Mouse (Mus musculus) frontal cortex, postnatal 25 days (tissue): ENCODE measurements around the gene Slc38a10.

Experiments used
- DNase-seq, 2 experiments: peaks; one replicate each; pipeline ENCODE4 v3.0.0; 2022; ENCODE audit warnings: low spot score in 2 of 2

Gene Slc38a10

DNA sequence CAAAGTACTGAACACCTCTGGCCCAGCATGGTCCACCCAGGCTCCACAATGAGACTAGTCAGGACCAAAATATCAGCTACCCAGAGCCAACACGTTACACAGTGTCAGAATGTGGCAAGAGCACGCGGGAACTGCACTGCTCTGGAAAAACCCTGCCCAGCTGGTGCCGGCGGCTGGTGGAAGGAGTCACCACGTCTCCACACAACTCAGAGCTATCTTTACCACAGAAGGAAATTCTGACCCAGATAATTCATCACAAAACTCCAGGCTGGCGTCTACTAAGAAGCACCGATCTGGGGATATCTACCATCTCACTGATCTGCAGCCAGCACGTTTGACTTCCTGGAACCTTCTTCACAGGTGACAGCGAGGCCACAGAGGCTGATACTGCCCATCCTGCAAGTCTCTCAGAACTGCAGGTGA, 11.8 kb downstream of the Slc38a10 start:
- DNase-seq = no peak

DNA sequence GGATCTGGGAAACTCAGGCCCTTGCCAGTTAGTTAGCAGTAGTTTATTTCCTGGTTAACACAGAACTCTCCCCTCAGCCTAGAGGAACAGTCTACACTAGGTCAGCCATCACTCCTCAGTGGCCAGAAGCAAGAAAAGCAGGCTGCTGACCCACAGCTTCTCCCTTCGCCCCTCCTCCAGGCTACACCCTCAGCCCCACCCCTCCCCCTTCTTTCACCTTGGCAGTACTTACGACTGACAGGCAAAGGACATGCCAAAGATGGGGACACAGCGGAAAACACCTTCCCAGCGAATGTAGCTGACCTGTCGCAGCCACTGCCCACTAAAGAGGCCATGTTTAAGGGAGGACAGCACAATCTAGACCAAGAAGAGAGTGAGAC, 13.5 kb downstream of the Slc38a10 start:
- no peak for DNase-seq

DNA sequence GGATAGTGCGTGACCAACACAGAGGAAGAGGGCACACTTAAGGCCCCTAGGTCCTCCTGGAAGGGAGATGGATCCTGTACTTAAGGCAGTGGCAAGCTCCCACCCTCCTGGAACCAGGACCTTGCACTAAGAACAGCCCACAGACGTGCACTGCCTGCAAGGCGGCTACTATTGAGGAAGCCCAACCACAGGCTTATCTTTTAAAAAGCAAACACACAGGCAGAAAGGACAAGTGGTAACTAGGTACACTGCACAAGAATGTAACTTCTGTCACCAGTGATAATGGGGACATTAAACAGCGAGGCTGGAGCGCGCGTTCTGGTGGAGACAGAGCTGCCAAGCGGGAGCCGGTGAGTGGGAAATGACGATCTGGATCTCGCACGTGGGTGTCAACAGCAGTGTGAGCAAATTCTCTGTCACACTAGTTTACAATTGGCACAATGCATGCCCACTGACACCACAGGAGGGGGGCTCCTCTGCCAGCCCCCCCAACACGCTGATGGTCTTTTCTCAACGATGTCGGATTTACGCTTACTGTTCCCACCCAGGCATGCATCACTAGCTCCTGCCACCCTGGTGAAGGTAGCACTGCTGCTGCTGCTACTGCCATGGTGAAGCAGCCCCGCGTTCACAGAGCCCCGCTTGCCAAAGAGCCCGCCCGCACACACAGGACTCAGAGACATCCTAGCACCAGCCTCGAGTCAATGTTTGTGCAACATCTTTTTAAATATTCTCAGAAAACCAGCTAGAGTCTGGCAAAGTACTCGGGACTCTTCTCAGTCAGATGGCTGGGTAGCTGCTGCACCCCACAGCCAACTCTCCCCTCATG, 14.1 kb downstream of the Slc38a10 start:
- DNase-seq = peak; percentile 37 to 49

DNA sequence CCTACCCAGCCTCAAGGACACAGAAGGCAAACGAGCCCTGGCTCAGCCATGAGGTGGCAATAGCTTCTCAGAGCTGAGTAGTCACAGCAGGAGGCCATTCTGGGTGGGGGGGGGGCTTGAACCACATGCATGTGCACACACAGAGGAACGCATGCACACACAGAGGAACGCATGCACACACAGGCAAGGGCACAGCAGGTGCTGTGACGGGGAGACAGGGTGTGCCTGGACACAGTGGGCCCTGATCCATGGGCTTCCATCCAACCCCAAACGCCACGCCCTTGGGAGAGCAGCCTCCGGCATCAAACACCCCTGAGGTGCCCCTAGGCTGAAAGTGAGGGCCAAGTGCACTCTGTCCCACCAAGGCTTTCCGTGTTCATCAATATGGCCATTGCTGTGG, 15.0 kb downstream of the Slc38a10 start:
- DNase-seq = no peak

DNA sequence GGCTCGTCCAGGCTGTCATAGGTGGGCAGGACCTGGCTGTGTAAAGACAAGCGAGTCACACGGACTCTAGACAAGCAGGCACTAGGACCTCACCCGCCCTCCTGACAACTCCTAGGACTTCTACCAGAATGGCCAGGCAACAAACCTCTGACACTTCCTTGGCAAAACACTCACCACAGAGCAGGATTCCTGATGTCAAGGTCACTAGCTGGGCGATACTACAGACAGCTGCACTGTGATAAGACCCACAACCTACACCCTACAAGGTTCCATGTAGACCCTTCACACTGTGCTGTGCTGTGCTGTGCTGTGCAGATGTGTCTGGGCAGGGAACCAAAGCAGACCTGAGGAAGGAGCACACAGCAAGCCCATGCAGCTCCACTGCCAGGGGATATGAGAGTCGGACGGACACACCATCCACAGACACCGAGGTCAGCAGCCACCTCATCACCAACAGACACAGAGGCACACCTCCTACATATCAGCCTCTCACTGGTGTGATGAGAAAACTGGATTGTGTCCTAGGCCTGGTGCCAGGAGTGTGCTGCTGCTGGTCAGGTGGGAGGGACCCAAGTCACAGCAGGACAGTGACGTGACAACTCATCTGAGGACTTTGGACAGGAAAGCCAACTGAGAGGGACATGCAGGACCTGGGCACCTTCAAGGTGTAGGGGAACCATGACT, 16.2 kb downstream of the Slc38a10 start:
- no peak for DNase-seq

DNA sequence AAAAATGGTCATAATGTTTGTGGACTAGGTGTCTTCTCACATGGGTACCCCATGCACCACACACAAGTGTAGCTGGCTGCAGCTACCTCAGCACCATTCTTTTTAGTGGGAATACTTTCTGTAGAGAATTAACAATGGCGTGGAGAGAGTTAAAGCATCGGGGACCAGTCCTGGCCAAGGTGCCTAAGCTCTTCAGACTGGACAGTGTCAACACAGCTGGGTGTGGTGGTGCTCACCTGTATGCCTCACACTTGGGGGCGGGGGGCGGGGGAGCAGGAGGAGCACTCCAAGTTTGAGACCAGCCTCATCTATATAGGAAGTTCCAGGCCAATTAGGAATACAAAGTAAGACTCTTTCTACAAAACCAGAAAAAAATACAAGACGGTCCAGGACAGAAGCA, 17.0 kb downstream of the Slc38a10 start:
- no peak for DNase-seq

DNA sequence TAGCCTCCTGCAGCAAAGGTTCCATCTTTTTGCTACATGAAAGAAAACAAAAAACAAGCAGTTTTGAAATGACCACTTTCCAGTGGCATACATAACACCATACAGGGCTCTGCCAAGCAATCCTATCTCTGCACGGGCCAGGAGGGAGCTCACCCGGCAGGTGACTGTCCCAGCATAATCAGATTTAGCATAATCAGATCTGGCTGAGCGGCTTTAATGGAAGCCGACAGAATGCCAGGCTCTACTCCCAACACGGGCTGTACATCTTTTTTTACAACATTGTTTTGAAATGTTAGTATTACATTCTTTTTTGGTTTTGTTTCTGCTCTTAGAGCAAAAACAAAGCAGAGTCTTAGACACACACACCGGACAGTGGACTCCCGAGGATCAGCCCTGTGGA, 21.9 kb downstream of the Slc38a10 start:
- no peak for DNase-seq

DNA sequence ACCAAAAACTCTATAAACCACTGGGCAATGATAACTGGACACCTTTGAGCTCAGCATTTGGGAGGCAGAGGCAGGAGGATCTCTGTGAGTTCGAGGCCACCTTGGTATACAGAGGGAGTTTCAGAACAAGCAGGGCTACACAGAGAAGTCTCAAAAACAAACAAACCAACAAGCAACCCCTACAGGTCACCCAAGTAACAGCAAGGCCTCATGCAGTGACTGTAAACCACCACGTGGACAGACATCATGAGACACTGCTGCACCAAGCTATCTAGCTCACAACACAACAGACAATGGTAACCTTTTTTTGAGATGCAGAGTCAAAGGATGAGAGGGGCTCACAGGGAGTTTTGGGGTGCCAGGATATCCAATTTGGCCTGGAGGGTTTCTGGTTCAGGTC, 24.3 kb downstream of the Slc38a10 start:
- DNase-seq = no peak

DNA sequence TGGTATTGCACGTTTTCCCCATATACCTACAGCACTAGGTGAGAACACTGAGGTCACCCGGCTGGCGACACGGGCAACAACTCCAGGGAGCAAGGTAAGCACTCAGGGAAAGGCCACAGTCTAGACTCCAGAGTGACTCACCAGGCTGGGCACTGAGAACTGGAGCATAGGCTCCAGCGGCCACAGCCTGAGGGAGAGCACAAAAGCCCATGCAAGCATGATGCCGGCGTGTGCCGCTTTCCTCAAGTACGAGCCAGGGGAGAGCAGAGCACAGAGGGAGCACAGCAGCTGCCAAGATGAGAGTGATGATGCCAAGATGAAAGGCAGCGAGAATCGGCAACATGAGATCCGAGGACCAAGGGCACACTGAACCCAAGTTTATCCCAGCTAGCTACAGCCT, 29.0 kb downstream of the Slc38a10 start:
- no peak for DNase-seq

DNA sequence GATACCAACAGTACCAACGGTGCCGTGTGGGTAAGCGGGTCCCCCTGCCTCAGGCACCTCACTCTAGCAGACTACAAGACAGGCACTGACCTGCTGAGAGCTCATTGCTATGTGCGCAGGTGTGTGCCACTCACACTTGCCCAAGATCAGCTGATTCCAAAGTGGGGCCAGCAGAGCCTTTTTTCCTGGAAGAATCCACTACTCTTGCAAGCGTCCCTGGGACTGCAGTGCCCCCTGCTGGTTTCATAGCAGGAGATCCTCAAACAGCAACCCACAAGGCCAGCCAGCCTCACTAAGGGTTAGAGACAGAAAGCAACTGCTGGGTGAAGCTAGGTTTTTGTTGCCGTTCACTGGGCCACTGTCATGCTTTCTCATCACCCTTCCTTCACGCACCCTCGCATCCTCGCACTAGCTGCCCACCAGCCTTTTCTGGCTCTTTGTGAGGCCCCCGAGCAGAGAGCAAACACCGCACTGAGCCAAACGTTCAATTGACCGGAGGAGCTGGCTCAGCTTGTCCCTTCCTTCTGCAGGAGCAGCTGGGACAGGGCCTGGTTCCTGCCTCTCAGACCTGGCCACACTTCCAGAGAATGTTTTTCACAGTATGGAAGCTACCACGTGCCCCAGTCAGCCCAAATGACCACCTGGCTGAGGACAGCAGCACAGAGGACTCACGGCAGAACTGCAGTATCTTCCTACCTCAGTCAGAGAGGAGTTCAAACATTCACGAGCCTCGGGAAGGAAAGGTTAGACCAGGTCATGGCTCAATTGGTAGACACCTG, 30.3 kb downstream of the Slc38a10 start:
- DNase-seq = peak; percentile 58 to 63

DNA sequence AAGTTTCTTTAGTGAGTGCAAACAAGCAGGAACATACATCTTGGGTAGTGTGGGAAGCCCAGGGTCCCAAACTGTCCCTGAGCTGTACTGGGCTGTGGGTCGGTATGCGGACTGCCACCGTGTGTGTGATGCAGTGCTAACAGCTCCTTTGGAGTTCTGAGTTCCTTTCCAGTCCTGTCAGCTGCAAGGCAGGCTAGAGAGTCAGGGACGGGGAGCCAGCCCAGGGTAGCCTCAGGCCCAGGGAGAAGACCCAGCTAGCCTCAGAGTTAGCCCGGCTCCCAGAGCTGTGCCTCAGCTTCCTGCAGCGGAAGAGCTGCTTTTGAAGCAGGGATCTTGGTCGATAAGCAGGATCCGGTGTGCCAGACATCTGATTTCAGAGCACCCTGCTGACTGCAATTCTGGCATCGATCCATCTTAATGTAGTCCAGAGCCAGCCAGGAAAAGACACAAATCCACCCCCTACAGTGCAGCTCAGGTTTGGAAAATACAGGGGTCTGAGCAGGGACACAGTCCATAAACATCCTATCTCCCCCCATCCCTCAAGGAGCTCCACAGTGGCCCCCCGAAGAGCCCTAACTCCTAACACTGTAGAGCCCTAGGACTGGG, 31.1 kb downstream of the Slc38a10 start:
- no peak for DNase-seq

DNA sequence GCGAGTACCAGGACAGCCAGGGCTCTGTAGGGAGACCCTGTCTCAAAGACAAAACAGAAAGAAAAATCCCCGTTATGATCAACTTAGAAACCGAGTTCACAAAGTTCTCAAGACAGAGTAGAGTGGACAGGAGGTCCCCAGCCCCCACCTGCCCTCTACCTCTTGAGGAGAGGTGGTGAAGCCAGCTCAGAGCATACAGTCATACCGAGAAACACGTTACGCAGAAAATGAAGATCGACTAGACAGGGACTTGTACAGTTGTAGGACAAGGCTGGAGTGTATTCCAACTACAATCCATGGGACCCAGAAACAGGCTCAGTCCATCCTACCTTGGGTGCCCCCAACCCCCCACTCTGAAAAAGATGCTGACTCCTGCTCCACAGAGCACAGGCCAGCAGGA, 32.0 kb downstream of the Slc38a10 start:
- DNase-seq = no peak

DNA sequence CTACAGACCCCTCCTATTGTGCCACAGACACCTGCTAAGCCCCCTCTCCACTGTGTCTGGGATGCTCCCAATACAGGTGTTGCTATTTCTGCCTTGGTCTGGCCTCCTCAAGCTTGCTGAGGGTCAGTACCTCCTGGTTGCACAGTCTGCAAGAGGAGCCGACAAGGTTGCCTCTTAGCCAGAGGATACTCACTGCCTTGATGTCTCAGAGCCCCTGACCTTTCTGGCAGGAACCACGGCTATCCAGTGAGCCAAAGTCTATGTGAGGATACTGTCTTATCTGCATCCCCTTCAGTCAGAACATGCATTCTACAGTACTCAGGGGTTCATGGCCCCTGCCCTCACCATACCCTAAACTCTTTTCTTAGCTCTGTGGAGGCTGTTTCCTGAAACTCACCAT, 33.5 kb downstream of the Slc38a10 start:
- DNase-seq = no peak

DNA sequence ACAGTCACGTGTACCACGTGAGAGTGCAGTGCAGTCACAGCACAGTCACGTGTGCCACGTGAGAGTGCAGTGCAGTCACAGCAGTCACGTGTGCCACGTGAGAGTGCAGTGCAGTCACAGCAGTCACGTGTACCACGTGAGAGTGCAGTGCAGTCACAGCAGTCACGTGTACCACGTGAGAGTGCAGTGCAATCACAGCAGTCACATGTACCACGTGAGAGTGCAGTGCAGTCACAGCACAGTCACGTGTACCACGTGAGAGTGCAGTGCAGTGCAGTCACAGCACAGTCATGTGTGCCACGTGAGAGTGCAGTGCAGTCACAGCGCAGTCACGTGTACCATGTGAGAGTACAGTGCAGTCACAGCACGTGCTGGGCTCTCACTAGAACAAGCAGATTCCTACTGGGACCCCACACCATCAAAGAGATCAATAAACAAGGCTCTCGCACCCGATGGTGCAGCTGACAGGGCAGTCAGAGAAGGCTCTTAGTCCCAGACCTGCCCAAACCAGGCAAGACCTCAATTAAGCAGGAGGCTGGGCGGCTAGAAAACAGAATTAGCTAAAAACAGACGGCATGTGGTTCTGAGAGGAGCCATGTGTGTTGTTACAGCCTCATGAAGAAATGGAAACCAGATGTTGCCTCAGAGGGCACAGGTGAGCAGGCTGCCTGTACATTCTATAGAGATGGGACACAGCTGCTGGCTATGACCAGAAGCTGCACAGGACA, 36.5 kb downstream of the Slc38a10 start:
- no peak for DNase-seq

DNA sequence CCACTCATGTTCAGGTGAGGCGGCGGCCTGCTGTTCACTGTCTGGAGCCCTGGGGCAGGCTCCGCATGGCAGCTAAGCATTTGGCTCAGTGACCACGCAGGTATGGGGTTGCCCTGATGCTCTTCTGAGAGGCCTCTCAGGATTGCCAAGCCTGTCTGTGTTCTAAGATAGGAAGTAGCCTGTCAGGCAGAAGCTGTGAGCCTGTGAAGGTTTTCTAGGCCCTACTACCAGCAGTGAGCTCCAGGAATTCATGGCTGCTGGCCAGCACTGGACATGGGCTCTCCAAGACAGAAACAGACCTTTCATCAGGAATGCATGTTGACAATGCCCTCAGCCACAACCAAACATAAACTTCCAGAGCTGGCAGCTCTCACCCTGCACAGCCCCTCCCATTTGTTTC, 39.0 kb downstream of the Slc38a10 start:
- no peak for DNase-seq

DNA sequence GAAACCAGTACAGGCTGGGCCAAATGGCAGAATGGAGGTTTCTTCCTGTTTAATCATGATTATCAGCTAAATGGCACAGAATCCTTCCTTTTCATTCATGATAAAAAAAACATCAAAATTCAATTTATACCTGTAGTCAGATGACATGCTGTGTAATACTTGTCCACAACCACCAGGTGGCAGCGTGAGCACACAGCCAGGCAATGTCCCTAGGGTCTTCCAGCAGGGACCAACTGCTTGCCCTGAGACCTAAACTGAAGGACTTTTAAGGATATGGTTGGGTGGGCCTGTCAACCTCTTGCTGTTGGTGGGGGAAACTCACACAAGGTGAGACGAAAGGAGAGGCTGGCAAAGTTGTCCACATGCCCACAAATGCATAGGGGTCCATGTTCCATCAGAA, 40.1 kb downstream of the Slc38a10 start:
- peak in 1 of 2 experiments; percentile 38 for DNase-seq

DNA sequence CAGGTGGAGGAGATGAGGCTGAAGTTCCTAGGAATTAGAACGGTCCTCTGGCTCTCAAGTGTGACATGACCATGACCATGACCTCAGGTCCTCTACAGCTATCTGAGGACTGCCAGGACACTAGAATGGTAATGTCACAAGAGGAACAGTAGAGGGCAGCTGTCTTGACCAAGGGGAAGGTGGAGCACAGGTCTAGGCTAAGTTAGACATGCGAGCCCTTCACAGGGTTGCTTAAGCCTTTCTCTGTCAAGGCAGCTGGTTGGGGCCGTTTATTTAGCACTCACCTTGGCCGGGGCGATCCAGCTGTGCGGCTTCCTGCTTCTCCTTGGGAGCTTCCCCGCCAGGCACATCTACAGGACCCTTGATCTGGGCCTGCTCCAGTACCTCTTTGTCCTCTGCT, 40.6 kb downstream of the Slc38a10 start:
- no peak for DNase-seq

DNA sequence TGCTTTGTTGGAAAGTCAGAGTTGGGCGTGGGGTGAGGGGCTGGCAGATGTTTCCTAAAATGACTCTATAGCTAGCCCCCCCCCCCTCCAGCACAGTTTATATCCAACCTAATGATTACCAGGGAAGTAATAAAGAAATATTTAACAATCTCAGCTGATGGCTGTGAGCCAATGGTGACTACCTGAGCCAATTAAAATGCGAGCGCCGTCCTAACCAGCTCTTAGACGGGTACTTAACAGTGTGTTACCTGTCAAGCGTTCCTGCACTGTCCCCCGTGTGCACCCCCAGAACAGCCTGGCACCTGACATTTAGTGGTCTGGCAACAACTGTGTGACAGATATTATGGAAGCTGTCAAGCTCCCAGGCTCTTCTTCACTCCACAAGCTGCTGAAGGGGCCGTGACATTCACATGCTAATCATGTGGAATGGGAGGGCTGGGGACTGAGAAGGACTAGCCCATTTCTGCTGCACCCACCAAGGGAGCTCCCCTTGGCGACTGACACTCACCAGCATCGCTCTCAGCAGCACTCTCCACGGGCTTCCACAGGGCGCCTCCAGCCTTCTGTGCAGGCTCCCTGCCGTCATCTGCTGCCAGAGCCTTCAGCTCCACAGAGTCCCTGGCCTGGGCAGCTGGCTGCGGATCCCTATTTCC, 41.5 kb downstream of the Slc38a10 start:
- DNase-seq = no peak

DNA sequence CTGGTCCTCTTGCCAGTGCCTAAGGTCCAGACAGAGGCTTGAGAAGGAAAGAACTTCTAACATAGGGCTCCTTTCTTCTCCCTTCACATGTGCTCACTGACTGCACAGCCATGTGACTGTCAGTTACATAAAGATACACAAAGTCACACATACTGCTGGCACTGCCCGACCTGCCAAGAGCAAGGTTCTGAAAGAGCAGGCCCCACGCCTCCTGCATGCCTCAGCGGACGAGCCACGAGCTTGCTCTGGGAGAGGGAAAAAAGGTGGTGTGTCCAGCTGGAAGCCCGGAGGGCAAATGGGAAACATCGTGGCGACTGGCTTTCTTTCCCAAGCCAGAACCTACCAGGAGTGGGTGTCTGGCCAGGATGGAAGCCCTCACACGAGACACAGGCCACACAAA, 43.4 kb downstream of the Slc38a10 start:
- no peak for DNase-seq

DNA sequence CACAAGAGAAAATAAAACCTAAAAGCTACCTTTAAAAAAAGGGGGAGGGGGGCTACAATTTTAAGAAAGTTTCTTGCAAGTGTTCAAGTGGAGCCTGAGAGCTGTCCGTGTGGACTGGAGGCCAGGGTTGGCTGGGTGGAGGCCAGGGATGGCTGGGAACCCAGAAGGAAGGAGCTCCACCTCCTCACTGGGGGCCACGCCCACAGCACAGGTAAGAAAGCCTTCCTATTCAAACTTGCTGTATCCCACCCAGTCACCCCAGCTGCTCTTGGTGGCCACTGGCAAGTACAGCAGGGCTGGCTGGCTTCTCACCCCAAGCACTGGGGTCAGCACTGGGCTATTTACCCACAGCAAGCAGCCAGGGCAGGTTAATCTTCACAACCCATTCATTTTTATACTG, 44.1 kb downstream of the Slc38a10 start:
- DNase-seq = no peak

DNA sequence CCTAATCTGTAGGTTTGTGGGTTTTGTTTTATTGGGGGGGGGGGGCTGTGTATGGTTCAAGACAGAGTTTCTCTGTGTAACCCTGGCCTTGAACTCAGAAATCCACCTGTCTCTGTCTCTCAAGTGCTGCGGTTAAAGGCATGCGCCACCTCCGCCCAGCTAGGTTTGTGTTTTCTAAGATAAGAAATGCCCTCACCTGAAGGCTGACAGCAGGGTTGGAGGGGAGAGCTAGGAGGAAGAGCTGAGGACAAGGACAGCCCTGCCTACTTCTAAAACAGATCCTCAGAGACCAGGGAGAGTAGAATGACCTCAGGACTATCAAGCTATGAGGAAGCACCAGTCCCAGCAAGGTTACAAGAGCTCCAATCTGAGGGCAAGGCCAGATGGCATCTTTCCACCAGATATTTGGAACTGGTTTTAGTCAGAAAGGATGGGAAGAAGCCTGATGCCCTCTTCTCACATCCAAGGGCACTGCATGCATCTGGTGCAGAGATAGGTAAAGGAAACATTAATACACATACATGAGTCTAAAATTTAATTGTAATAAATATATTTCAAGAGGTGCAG, 47.6 kb downstream of the Slc38a10 start:
- no peak for DNase-seq
